Mouse (Mus musculus): ENCODE data around the gene Hsf2bp. TPM values are rescaled to one million over a fixed set of nuclear protein-coding genes. Genes with fewer than 3 reads are reported as not detected.

Gene Hsf2bp
- polyA plus RNA-seq, 2 experiments, result 0.07 to 0.10 TPM

- Histone ChIP-seq H3K4me3 (ENCODE audit: insufficient read depth in 1 of 2, low read depth in 2 of 2, low read length in 2 of 2) (no peak overlapping the region), H3K4me1 (replicated peaks; ENCODE audit: control insufficient read depth in 2 of 2, insufficient read depth in 2 of 2, low read length in 1 of 2) (peaks cover 0 to 5% of the 10 kb centered on the region in 2 experiments; a peak in 1 of 4 replicates), H3K9ac (replicated peaks) (no peak overlapping the region), H3K4me2 (ENCODE audit: low read depth) (no peak overlapping the region), H3K9me3 (ENCODE audit: control insufficient read depth, low read length) (no peaks in the 10 kb centered on the region), H3K27ac (no peak overlapping the region), H3K27me3 (ENCODE audit: control insufficient read depth, insufficient read depth, low read length) (no peaks in the 10 kb centered on the region), H3K36me3 (replicated peaks; ENCODE audit: control insufficient read depth, insufficient read depth, low read depth) (no peaks in the 10 kb centered on the region)
- 47% methylated on average over 5 of the region's 5 CpGs for WGBS (ENCODE audit: insufficient replicate concordance)
- ATAC-seq (ENCODE audit: insufficient read depth) (no peak), DNase-seq (ENCODE audit: low read depth in 3 of 3, low spot score in 3 of 3) (no peak)
- TF ChIP-seq CTCF (IDR thresholded peaks at IDR 0.05; ENCODE audit: low read depth), result no peak
- TF ChIP-seq EP300 (IDR thresholded peaks at IDR 0.05; ENCODE audit: low read depth), result no peak
Measured at GRCm38 (mm10) chr17:31974694-31975093, 61.5 kb downstream of the Hsf2bp start.

GRCm38 (mm10) chr17:31973664-31974230, 62.4 kb downstream of the Hsf2bp start:
- Histone ChIP-seq H3K4me3 (ENCODE audit: insufficient read depth in 1 of 2, low read depth in 2 of 2, low read length in 2 of 2) (no peak overlapping the region), H3K9me3 (ENCODE audit: control insufficient read depth, low read length) (no peaks in the 10 kb centered on the region), H3K27ac (no peak overlapping the region), H3K4me1 (replicated peaks; ENCODE audit: control insufficient read depth in 2 of 2, insufficient read depth in 2 of 2, low read length in 1 of 2) (peaks cover 0 to 5% of the 10 kb centered on the region in 2 experiments; a peak in 1 of 4 replicates), H3K36me3 (replicated peaks; ENCODE audit: control insufficient read depth, insufficient read depth, low read depth) (no peaks in the 10 kb centered on the region), H3K27me3 (ENCODE audit: control insufficient read depth, insufficient read depth, low read length) (no peaks in the 10 kb centered on the region), H3K4me2 (ENCODE audit: low read depth) (no peak overlapping the region), H3K9ac (replicated peaks) (no peak overlapping the region)
- 55% methylated on average over 7 of the region's 7 CpGs for WGBS (ENCODE audit: insufficient replicate concordance)
- ATAC-seq (ENCODE audit: insufficient read depth) (no peak), DNase-seq (ENCODE audit: low read depth in 3 of 3, low spot score in 3 of 3) (no peak)
- TF ChIP-seq EP300 (IDR thresholded peaks at IDR 0.05; ENCODE audit: low read depth) (no peak), CTCF (IDR thresholded peaks at IDR 0.05; ENCODE audit: low read depth) (no peak)

GRCm38 (mm10) chr17:31970890-31971289, 65.3 kb downstream of the Hsf2bp start:
- H3K9me3 ChIP-seq (ENCODE audit: control insufficient read depth, low read length), result no peaks in the 10 kb centered on the region
- ATAC-seq (ENCODE audit: insufficient read depth) (no peak), DNase-seq (ENCODE audit: low read depth in 3 of 3, low spot score in 3 of 3) (no peak)
- peaks cover 0 to 9% of the 10 kb centered on the region in 2 experiments; a peak in 2 of 4 replicates for H3K4me1 ChIP-seq (replicated peaks; ENCODE audit: control insufficient read depth in 2 of 2, insufficient read depth in 2 of 2, low read length in 1 of 2)
- H3K4me3 ChIP-seq (ENCODE audit: insufficient read depth in 1 of 2, low read depth in 2 of 2, low read length in 2 of 2), result no peak overlapping the region
- no peak overlapping the region for H3K9ac ChIP-seq (replicated peaks)
- TF ChIP-seq CTCF (IDR thresholded peaks at IDR 0.05; ENCODE audit: low read depth) (no peak), EP300 (IDR thresholded peaks at IDR 0.05; ENCODE audit: low read depth) (no peak)
- no peaks in the 10 kb centered on the region for H3K27me3 ChIP-seq (ENCODE audit: control insufficient read depth, insufficient read depth, low read length)
- 66% methylated on average over 2 of the region's 2 CpGs for WGBS (ENCODE audit: insufficient replicate concordance)
- H3K36me3 ChIP-seq (replicated peaks; ENCODE audit: control insufficient read depth, insufficient read depth, low read depth), result no peaks in the 10 kb centered on the region
- H3K27ac ChIP-seq, result no peak overlapping the region
- no peak overlapping the region for H3K4me2 ChIP-seq (ENCODE audit: low read depth)

GRCm38 (mm10) chr17:31968801-31969200, 67.3 kb downstream of the Hsf2bp start:
- H3K4me1 ChIP-seq (replicated peaks; ENCODE audit: control insufficient read depth in 2 of 2, insufficient read depth in 2 of 2, low read length in 1 of 2), result peaks cover 0 to 7% of the 10 kb centered on the region in 2 experiments; a peak in 2 of 4 replicates
- no peak overlapping the region for H3K27ac ChIP-seq
- H3K27me3 ChIP-seq (ENCODE audit: control insufficient read depth, insufficient read depth, low read length), result no peaks in the 10 kb centered on the region
- no peaks in the 10 kb centered on the region for H3K36me3 ChIP-seq (replicated peaks; ENCODE audit: control insufficient read depth, insufficient read depth, low read depth)
- 48% methylated on average over 1 of the region's 1 CpGs for WGBS (ENCODE audit: insufficient replicate concordance)
- no peaks in the 10 kb centered on the region for H3K9me3 ChIP-seq (ENCODE audit: control insufficient read depth, low read length)
- DNase-seq (ENCODE audit: low read depth in 3 of 3, low spot score in 3 of 3), result no peak
- no peak for ATAC-seq (ENCODE audit: insufficient read depth)
- TF ChIP-seq CTCF (IDR thresholded peaks at IDR 0.05; ENCODE audit: low read depth) (no peak), EP300 (IDR thresholded peaks at IDR 0.05; ENCODE audit: low read depth) (no peak)
- H3K4me2 ChIP-seq (ENCODE audit: low read depth), result no peak overlapping the region
- no peak overlapping the region for H3K9ac ChIP-seq (replicated peaks)
- H3K4me3 ChIP-seq (ENCODE audit: insufficient read depth in 1 of 2, low read depth in 2 of 2, low read length in 2 of 2), result no peak overlapping the region

- Histone ChIP-seq H3K27ac (no peak overlapping the region), H3K4me1 (replicated peaks; ENCODE audit: control insufficient read depth in 2 of 2, insufficient read depth in 2 of 2, low read length in 1 of 2) (peaks cover 0 to 7% of the 10 kb centered on the region in 2 experiments; a peak in 2 of 4 replicates), H3K4me2 (ENCODE audit: low read depth) (no peak overlapping the region), H3K36me3 (replicated peaks; ENCODE audit: control insufficient read depth, insufficient read depth, low read depth) (no peaks in the 10 kb centered on the region), H3K9me3 (ENCODE audit: control insufficient read depth, low read length) (no peaks in the 10 kb centered on the region), H3K9ac (replicated peaks) (no peak overlapping the region), H3K27me3 (ENCODE audit: control insufficient read depth, insufficient read depth, low read length) (no peaks in the 10 kb centered on the region), H3K4me3 (ENCODE audit: insufficient read depth in 1 of 2, low read depth in 2 of 2, low read length in 2 of 2) (no peak overlapping the region)
- no peak for ATAC-seq (ENCODE audit: insufficient read depth)
- DNase-seq (ENCODE audit: low read depth in 3 of 3, low spot score in 3 of 3), result no peak
- TF ChIP-seq CTCF (IDR thresholded peaks at IDR 0.05; ENCODE audit: low read depth) (no peak), EP300 (IDR thresholded peaks at IDR 0.05; ENCODE audit: low read depth) (no peak)
- WGBS (ENCODE audit: insufficient replicate concordance), result 60% methylated on average over 4 of the region's 4 CpGs
Measured at GRCm38 (mm10) chr17:31967311-31967710, 68.8 kb downstream of the Hsf2bp start.

Data from liver, embryonic 14.5 days (tissue).